Mouse (Mus musculus): Measurements from ENCODE around the gene Add3.

GRCm38 (mm10) chr19:53259541-53259940, 119.3 kb downstream of the Add3 start:
- TF ChIP-seq EP300 (IDR thresholded peaks at IDR 0.05; ENCODE audit: low read depth in 1 of 2, low read length in 2 of 2) (no peak), MAFK (IDR thresholded peaks at IDR 0.05; ENCODE audit: borderline replicate concordance, low read depth, low read length) (no peak), USF1 (IDR thresholded peaks at IDR 0.05; ENCODE audit: low read depth, low read length) (no peak), NRF1 (IDR thresholded peaks at IDR 0.05; ENCODE audit: insufficient read depth, low read depth, low read length, poor library complexity, severe bottlenecking) (no peak), CHD2 (IDR thresholded peaks at IDR 0.05; ENCODE audit: low read length) (no peak), BHLHE40 (IDR thresholded peaks at IDR 0.05; ENCODE audit: borderline replicate concordance, low read depth, low read length) (no peak), CTCF (IDR thresholded peaks at IDR 0.05 in 2 of 3, conservative IDR thresholded peaks at IDR 0.05 in 1 of 3; ENCODE audit: control insufficient read depth in 1 of 3, insufficient read depth in 1 of 3, low read depth in 2 of 3, low read length in 3 of 3, poor library complexity in 1 of 3, severe bottlenecking in 1 of 3) (no peak), ZNF384 (IDR thresholded peaks at IDR 0.05; ENCODE audit: low read depth, low read length) (no peak), ETS1 (IDR thresholded peaks at IDR 0.05; ENCODE audit: low read depth, low read length) (no peak)
